ENCODE assay signal across 22 mouse cellular contexts in genomic region chr14:33719651-33720050, GRCm38 (mm10).
DNase-seq lines count a peak whose midpoint lies in the region; ATAC-seq and TF ChIP-seq lines count a peak whose summit lies in the region.
"Had no signal": no experiment of that assay in that cellular context is flagged by ENCODE, and none has a peak within 500 bp of the region (broad histone marks: within the 10 kb centered on the region; RNA-seq: fewer than 3 reads in every experiment).

No protein-coding gene starts in this region.

- WGBS in heart, adult 2 months: 37% methylated on average over 6 of the region's 6 CpGs
- WGBS in heart, embryonic 10.5 days: 72% methylated on average over 6 of the region's 6 CpGs
- 55% methylated on average over 6 of the region's 6 CpGs for WGBS in heart, postnatal 0 days
- 67% methylated on average over 6 of the region's 6 CpGs for WGBS in heart, embryonic 12.5 days
- WGBS in liver, adult 2 months: 72% methylated on average over 6 of the region's 6 CpGs
- 82% methylated on average over 6 of the region's 6 CpGs for WGBS in liver, embryonic 11.5 days

- H3K79me2 ChIP-seq in heart, adult 2 months (replicated peaks; ENCODE audit: control insufficient read depth, insufficient read depth, low read length): no peaks in the 10 kb centered on the region
- H3K79me2 ChIP-seq in liver, adult 2 months (ENCODE audit: control insufficient read depth, insufficient read depth, low read length): no peaks in the 10 kb centered on the region

- H3K4me3 ChIP-seq in heart, adult 2 months: no peak overlapping the region
- H3K4me3 ChIP-seq in heart, embryonic 10.5 days: no peak overlapping the region
- no peak overlapping the region for H3K4me3 ChIP-seq in heart, postnatal 0 days (ENCODE audit: low read depth, low read length)
- no peak overlapping the region for H3K4me3 ChIP-seq in heart, embryonic 12.5 days
- no peak overlapping the region for H3K4me3 ChIP-seq in liver, adult 2 months (ENCODE audit: insufficient read depth, low read depth, low read length)
- H3K4me3 ChIP-seq in liver, embryonic 11.5 days (ENCODE audit: low read depth, low read length): no peak overlapping the region
- H3K4me3 ChIP-seq: embryonic facial prominence, embryonic 13.5 days; embryonic facial prominence, embryonic 15.5 days; erythroblast, embryonic 14.5 days; forebrain, embryonic 10.5 days; forebrain, embryonic 12.5 days had no signal

- no peak for TF ChIP-seq CTCF in heart, adult 2 months (IDR thresholded peaks at IDR 0.05)
- no peak for TF ChIP-seq CTCF in heart, postnatal 0 days (IDR thresholded peaks at IDR 0.05; ENCODE audit: low read depth)
- no peak for TF ChIP-seq CTCF in liver, adult 2 months (IDR thresholded peaks at IDR 0.05; ENCODE audit: low read depth, low read length)

- no peak for TF ChIP-seq EP300 in heart, adult 2 months (IDR thresholded peaks at IDR 0.05; ENCODE audit: insufficient read depth, low read depth, low read length)
- no peak for TF ChIP-seq EP300 in heart, postnatal 0 days (IDR thresholded peaks at IDR 0.05; ENCODE audit: low read depth)

- H3K36me3 ChIP-seq in heart, adult 2 months (ENCODE audit: control insufficient read depth, insufficient read depth, low read length): no peaks in the 10 kb centered on the region
- no peaks in the 10 kb centered on the region for H3K36me3 ChIP-seq in heart, embryonic 10.5 days
- H3K36me3 ChIP-seq in heart, postnatal 0 days (replicated peaks; ENCODE audit: control insufficient read depth, insufficient read depth, low read length): no peaks in the 10 kb centered on the region
- H3K36me3 ChIP-seq in heart, embryonic 12.5 days: no peaks in the 10 kb centered on the region
- H3K36me3 ChIP-seq in liver, adult 2 months (ENCODE audit: control insufficient read depth, insufficient read depth, low read length): no peaks in the 10 kb centered on the region
- H3K36me3 ChIP-seq in liver, embryonic 11.5 days (ENCODE audit: control insufficient read depth, insufficient read depth, low read length): no peaks in the 10 kb centered on the region
- H3K36me3 ChIP-seq: embryonic facial prominence, embryonic 13.5 days; embryonic facial prominence, embryonic 15.5 days; forebrain, embryonic 10.5 days; forebrain, embryonic 12.5 days had no signal

- intact Hi-C loops in heart, adult 2 months (cut with DNase I): no loop called here

- peak in 1 of 2 experiments; percentile 29 for DNase-seq in heart, adult 2 months
- no peak for DNase-seq in heart, embryonic 10.5 days (ENCODE audit: low spot score)
- DNase-seq in heart, postnatal 0 days (ENCODE audit: low spot score): no peak
- DNase-seq in liver, adult 2 months (ENCODE audit: extremely low read depth, low read depth, low spot score): peak; percentile 10
- no peak for DNase-seq in liver, embryonic 11.5 days (ENCODE audit: low spot score)
- DNase-seq: adrenal gland, adult 2 months; adrenal gland, postnatal 10 days; adrenal gland, postnatal 25 days; cerebellum, adult 11 months; cerebellum, adult 18-20 months; cerebellum, adult 8-10 months; cerebellum, adult 9-11 months; cerebellum, postnatal 14 days; cerebellum, postnatal 36 days; embryo, embryonic 11 days had no signal

- peaks cover 8% of the 10 kb centered on the region for H3K4me1 ChIP-seq in heart, adult 2 months (ENCODE audit: control insufficient read depth, insufficient read depth, low read length)
- no peaks in the 10 kb centered on the region for H3K4me1 ChIP-seq in heart, embryonic 10.5 days
- no peaks in the 10 kb centered on the region for H3K4me1 ChIP-seq in heart, postnatal 0 days (ENCODE audit: control insufficient read depth, insufficient read depth)
- no peaks in the 10 kb centered on the region for H3K4me1 ChIP-seq in heart, embryonic 12.5 days (replicated peaks)
- no peaks in the 10 kb centered on the region for H3K4me1 ChIP-seq in liver, adult 2 months (ENCODE audit: control insufficient read depth, insufficient read depth, low read length)
- H3K4me1 ChIP-seq in liver, embryonic 11.5 days (replicated peaks; ENCODE audit: control insufficient read depth, insufficient read depth, low read length): no peaks in the 10 kb centered on the region
- H3K4me1 ChIP-seq: forebrain, embryonic 12.5 days had no signal

- H3K27ac ChIP-seq in heart, adult 2 months: peak overlapping the region; percentile 31
- no peak overlapping the region for H3K27ac ChIP-seq in heart, embryonic 10.5 days
- H3K27ac ChIP-seq in heart, postnatal 0 days (ENCODE audit: low read depth): peak overlapping the region; percentile 35; the same call in 1 of the 2 replicates
- H3K27ac ChIP-seq in heart, embryonic 12.5 days (ENCODE audit: poor library complexity, severe bottlenecking): no peak overlapping the region
- H3K27ac ChIP-seq in liver, adult 2 months (replicated peaks; ENCODE audit: insufficient read depth, low read depth, low read length): 0 out of 2 replicates have a peak overlapping the region, but pooled peaks have one; percentile 1
- no peak overlapping the region for H3K27ac ChIP-seq in liver, embryonic 11.5 days (ENCODE audit: low read depth, low read length)
- H3K27ac ChIP-seq: embryonic facial prominence, embryonic 13.5 days; embryonic facial prominence, embryonic 15.5 days; forebrain, embryonic 10.5 days; forebrain, embryonic 12.5 days had no signal

- H3K9me3 ChIP-seq in heart, embryonic 10.5 days: no peaks in the 10 kb centered on the region
- no peaks in the 10 kb centered on the region for H3K9me3 ChIP-seq in heart, postnatal 0 days (replicated peaks; ENCODE audit: control insufficient read depth, low read length)
- no peaks in the 10 kb centered on the region for H3K9me3 ChIP-seq in heart, embryonic 12.5 days (replicated peaks)
- H3K9me3 ChIP-seq in liver, embryonic 11.5 days (ENCODE audit: control insufficient read depth, low read length): no peaks in the 10 kb centered on the region
- H3K9me3 ChIP-seq: embryonic facial prominence, embryonic 13.5 days; embryonic facial prominence, embryonic 15.5 days; forebrain, embryonic 10.5 days; forebrain, embryonic 12.5 days had no signal

- no peaks in the 10 kb centered on the region for H3K27me3 ChIP-seq in heart, adult 2 months (ENCODE audit: control insufficient read depth, insufficient read depth, low read length)
- no peaks in the 10 kb centered on the region; the same call in 1 of the 2 replicates for H3K27me3 ChIP-seq in heart, embryonic 10.5 days (ENCODE audit: insufficient read depth, poor library complexity, severe bottlenecking)
- H3K27me3 ChIP-seq in heart, postnatal 0 days (ENCODE audit: control insufficient read depth, insufficient read depth, low read length): no peaks in the 10 kb centered on the region
- H3K27me3 ChIP-seq in heart, embryonic 12.5 days (replicated peaks): no peaks in the 10 kb centered on the region
- no peaks in the 10 kb centered on the region for H3K27me3 ChIP-seq in liver, adult 2 months (ENCODE audit: control insufficient read depth, insufficient read depth, low read length)
- no peaks in the 10 kb centered on the region for H3K27me3 ChIP-seq in liver, embryonic 11.5 days (replicated peaks; ENCODE audit: control insufficient read depth, insufficient read depth, low read length)
- H3K27me3 ChIP-seq: embryonic facial prominence, embryonic 13.5 days; embryonic facial prominence, embryonic 15.5 days; forebrain, embryonic 12.5 days had no signal

- H3K9ac ChIP-seq in heart, adult 2 months (ENCODE audit: low read depth, low read length): no peak overlapping the region
- H3K9ac ChIP-seq in heart, postnatal 0 days (replicated peaks; ENCODE audit: low read depth, low read length): no peak overlapping the region
- H3K9ac ChIP-seq in heart, embryonic 12.5 days: no peak overlapping the region
- no peak overlapping the region for H3K9ac ChIP-seq in liver, adult 2 months (ENCODE audit: low read depth, low read length)
- H3K9ac ChIP-seq in liver, embryonic 11.5 days (ENCODE audit: low read depth, low read length): no peak overlapping the region
- H3K9ac ChIP-seq: embryonic facial prominence, embryonic 13.5 days; embryonic facial prominence, embryonic 15.5 days; forebrain, embryonic 12.5 days had no signal

- H3K4me2 ChIP-seq in heart, postnatal 0 days (ENCODE audit: low read depth, low read length): no peak overlapping the region
- H3K4me2 ChIP-seq in heart, embryonic 12.5 days: no peak overlapping the region
- no peak overlapping the region for H3K4me2 ChIP-seq in liver, embryonic 11.5 days
- H3K4me2 ChIP-seq: embryonic facial prominence, embryonic 13.5 days; embryonic facial prominence, embryonic 15.5 days; forebrain, embryonic 12.5 days had no signal

- TF ChIP-seq POLR2A in heart, adult 2 months (IDR thresholded peaks at IDR 0.05; ENCODE audit: insufficient read depth, low read depth, low read length): no peak
- no peak for TF ChIP-seq POLR2A in liver, adult 2 months (IDR thresholded peaks at IDR 0.05; ENCODE audit: extremely low read depth, insufficient read depth, low read length)

- ATAC-seq in heart, postnatal 0 days (ENCODE audit: insufficient read depth, low read depth): no peak
- ATAC-seq in heart, embryonic 12.5 days (ENCODE audit: insufficient number of reproducible peaks, low FRiP score): no peak
- ATAC-seq in liver, embryonic 11.5 days (replicated peaks; ENCODE audit: low FRiP score): no peak
- ATAC-seq: forebrain, embryonic 14.5 days had no signal

Comparison
In these comparisons a context has a peak if more than half of its experiments do, and no peak if none do; other contexts are left out.
1. H3K27ac ChIP-seq: peak in heart, adult 2 months (single experiment), heart, postnatal 0 days (single experiment) and liver, adult 2 months (single experiment); none in heart, embryonic 10.5 days (single experiment), heart, embryonic 12.5 days (single experiment) and liver, embryonic 11.5 days (single experiment).